Mouse (Mus musculus): ENCODE data around the gene Ltb4r1. TPM values are rescaled to one million over a fixed set of nuclear protein-coding genes. Genes with fewer than 3 reads are reported as not detected.
"Not testable (repeated sequence)": the region's sequence is repeated elsewhere in the genome, so short reads cannot be mapped to it uniquely, and the experiment has no call there.

Ltb4r1 gene
- total RNA-seq, 2 experiments from 2014 or later: not detected

GRCm38 (mm10) chr14:55745180-55745860 is 20.4 kb upstream of the Ltb4r1 start, which contains the start of the genes Dhrs1 and Nop9:
Gene Dhrs1 (minus strand): TSS chr14:55745690.
Gene Nop9 (plus strand): TSS chr14:55745693.
- DNase-seq: peak; percentile 80 to 85
- intact Hi-C loops (cut with DNase I): loop anchor here (2.0 kb wide), 1 partner anchor 65 kb away; the partner anchor contains the start of gene Tinf2

- intact Hi-C loops (cut with DNase I): loop anchor here (2.0 kb wide), 1 partner anchor 65 kb away; the partner anchor contains the start of gene Tinf2
- no peak for DNase-seq
These were observed 19.9 kb upstream of the Ltb4r1 start for GRCm38 (mm10) chr14:55745861-55746237.

- intact Hi-C loops (cut with DNase I): no loop called here
- no peak for DNase-seq
These were observed 18.5 kb upstream of the Ltb4r1 start for GRCm38 (mm10) chr14:55747051-55747847.

- intact Hi-C loops (cut with DNase I): loop anchor here (5.0 kb wide), 1 partner anchor 130 kb away; no protein-coding TSS in a partner anchor
These were observed 8.2 kb upstream of the Ltb4r1 start for GRCm38 (mm10) chr14:55757566-55757965.

GRCm38 (mm10) chr14:55758363-55758784 is 7.4 kb upstream of the Ltb4r1 start, which contains the start of gene Cideb:
Gene Cideb (minus strand): TSS chr14:55758458.
- intact Hi-C loops (cut with DNase I): loop anchor here (5.0 kb wide), 1 partner anchor 131 kb away; no protein-coding TSS in a partner anchor
- no peak for DNase-seq

More at GRCm38 (mm10) chr14:55757566-55757965, 8.2 kb upstream of the Ltb4r1 start:
- no peak for DNase-seq

- DNase-seq: peak; percentile 67 to 68
- intact Hi-C loops (cut with DNase I): not testable (repeated sequence)
These were observed 5.6 kb upstream of the Ltb4r1 start for GRCm38 (mm10) chr14:55760156-55760555.

- no peak for DNase-seq
- intact Hi-C loops (cut with DNase I): no loop called here
These were observed 4.6 kb upstream of the Ltb4r1 start, which contains the start of gene Ltb4r2 for GRCm38 (mm10) chr14:55761163-55761562. Gene Ltb4r2 (plus strand): TSS chr14:55761428.

- DNase-seq: peak in 1 of 2 experiments; percentile 53
- intact Hi-C loops (cut with DNase I): no loop called here
These were observed 3.6 kb upstream of the Ltb4r1 start for GRCm38 (mm10) chr14:55762001-55762821.

GRCm38 (mm10) chr14:55763166-55763565 is 2.6 kb upstream of the Ltb4r1 start:
- DNase-seq: no peak
- intact Hi-C loops (cut with DNase I): no loop called here

GRCm38 (mm10) chr14:55767519-55768414 is 2.0 kb downstream of the Ltb4r1 start:
- intact Hi-C loops (cut with DNase I): no loop called here
- peak; percentile 40 to 54 for DNase-seq

- DNase-seq: no peak
- intact Hi-C loops (cut with DNase I): no loop called here
These were observed 2.8 kb downstream of the Ltb4r1 start for GRCm38 (mm10) chr14:55768555-55768954.

GRCm38 (mm10) chr14:55769087-55769703 is 3.4 kb downstream of the Ltb4r1 start:
- intact Hi-C loops (cut with DNase I): no loop called here
- no peak for DNase-seq

GRCm38 (mm10) chr14:55776711-55777110 is 10.9 kb downstream of the Ltb4r1 start:
- no peak for DNase-seq
- intact Hi-C loops (cut with DNase I): no loop called here

GRCm38 (mm10) chr14:55777176-55777575 is 11.4 kb downstream of the Ltb4r1 start:
- intact Hi-C loops (cut with DNase I): no loop called here
- no peak for DNase-seq

- intact Hi-C loops (cut with DNase I): no loop called here
- no peak for DNase-seq
These were observed 12.0 kb downstream of the Ltb4r1 start for GRCm38 (mm10) chr14:55777806-55778205.

- intact Hi-C loops (cut with DNase I): no loop called here
- no peak for DNase-seq
These were observed 12.9 kb downstream of the Ltb4r1 start for GRCm38 (mm10) chr14:55778686-55779085.

GRCm38 (mm10) chr14:55779656-55780055 is 13.9 kb downstream of the Ltb4r1 start:
- intact Hi-C loops (cut with DNase I): loop anchor here (2.0 to 5.0 kb wide), 2 partner anchors 83 to 138 kb away; no protein-coding TSS in a partner anchor
- DNase-seq: no peak

GRCm38 (mm10) chr14:55780736-55781135 is 15.0 kb downstream of the Ltb4r1 start:
- DNase-seq: no peak
- intact Hi-C loops (cut with DNase I): loop anchor here (2.0 to 5.0 kb wide), 2 partner anchors 82 to 137 kb away; no protein-coding TSS in a partner anchor
